Mouse (Mus musculus) limb, embryonic 10.5 days (tissue): ENCODE measurements around the gene Gm6217. TPM values are rescaled to one million over a fixed set of nuclear protein-coding genes. Genes with fewer than 3 reads are reported as not detected.
"Not testable (repeated sequence)": the region's sequence is repeated elsewhere in the genome, so short reads cannot be mapped to it uniquely, and the experiment has no call there.

Experiments
- DNase-seq: peaks from one replicate; pipeline ENCODE4 v3.0.0-alpha.2; 2017; ENCODE audit warnings: low spot score
- H3K27ac ChIP-seq: fragments of 300-500 bp; sonication (generic); 2 replicates; pipeline ENCODE4 v1.5.1; 2016; ENCODE audit warnings: mild to moderate bottlenecking
- H3K27me3 ChIP-seq: fragments of 300-500 bp; sonication (generic); 2 replicates; pipeline ENCODE4 v1.6.1; 2016; ENCODE audit warnings: low read depth, mild to moderate bottlenecking; ENCODE audit not compliant: poor library complexity, severe bottlenecking
- H3K36me3 ChIP-seq: fragments of 300-500 bp; sonication (generic); 2 replicates; pipeline ENCODE4 v1.6.1; 2016; ENCODE audit warnings: mild to moderate bottlenecking, moderate library complexity
- H3K4me1 ChIP-seq: fragments of 300-500 bp; sonication (generic); 2 replicates; pipeline ENCODE4 v1.6.1; 2016
- H3K4me3 ChIP-seq: fragments of 300-500 bp; sonication (generic); 2 replicates; pipeline ENCODE4 v1.5.1; 2016; ENCODE audit warnings: mild to moderate bottlenecking, moderate library complexity
- H3K9me3 ChIP-seq: fragments of 300-500 bp; sonication (generic); replicated peaks from 2 replicates; pipeline ENCODE4 v1.6.1; 2016; ENCODE audit warnings: mild to moderate bottlenecking
- WGBS: fragments of 180-500 bp; shearing (Covaris S2); methylation state at CpG from one replicate; pipeline ENCODE4 v1.1.7; 2016; 5-methylcytosine and 5-hydroxymethylcytosine counted together
- polyA plus RNA-seq: library from polyadenylated mRNA; unstranded; fragments of >200 nt; fragmentation: Nextera tagmentation; extraction: Ambion mirVana; gene quantifications from 2 replicates; pipeline ENCODE4 v1.2.1, GENCODE M21; 2016

Gene Gm6217
- not detected in 2 replicates for polyA plus RNA-seq

DNA sequence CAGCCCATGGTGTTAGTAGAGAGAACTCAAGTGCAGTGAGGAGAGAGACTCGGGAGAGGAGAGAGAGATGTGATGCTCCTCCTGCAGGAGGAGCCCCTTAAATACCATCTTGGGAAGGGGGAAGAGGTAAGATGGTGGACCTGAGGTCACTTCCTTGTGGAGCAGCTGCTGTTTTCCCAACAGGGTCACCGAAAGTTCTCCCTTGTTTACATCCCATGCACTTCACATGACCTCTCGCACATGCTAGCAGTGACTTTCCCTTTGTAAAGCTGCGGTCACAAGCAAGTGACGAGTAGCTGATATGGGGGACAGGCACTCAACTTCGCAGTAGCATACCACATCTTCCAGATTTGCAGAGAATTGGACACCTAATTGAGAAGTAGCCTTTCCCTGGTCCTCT lies at the start of gene Gm6217:
Gene Gm6217 (minus strand): TSS at position 74 of the 400 bp plus-strand sequence.
- no CpG with 5 or more reads among the region's 6 CpGs for WGBS
- not testable (repeated sequence) for H3K27me3 ChIP-seq, H3K4me3 ChIP-seq, DNase-seq, H3K4me1 ChIP-seq, H3K27ac ChIP-seq, H3K9me3 ChIP-seq, H3K36me3 ChIP-seq

DNA sequence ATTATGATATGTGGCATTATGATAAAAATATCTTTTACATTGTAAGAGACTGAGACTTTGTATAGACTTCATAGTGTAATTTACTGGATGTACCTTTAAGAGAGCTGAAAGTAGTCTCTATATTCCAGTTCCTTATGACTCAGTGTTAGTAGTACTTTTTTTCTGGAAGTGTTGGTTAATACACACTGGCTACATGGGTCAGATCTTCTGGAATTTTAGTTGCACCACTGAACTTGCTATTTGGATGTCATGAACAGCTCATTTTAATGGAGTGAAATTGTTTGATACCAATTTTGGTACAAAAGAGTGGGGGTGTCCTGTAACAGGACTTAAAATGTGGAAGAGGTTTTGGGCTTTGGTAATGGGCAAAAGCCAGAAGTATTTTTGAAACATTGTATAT lies 46.6 kb upstream of the Gm6217 start:
- Histone ChIP-seq H3K27ac (no peak overlapping the region), H3K9me3 (no peaks in the 10 kb centered on the region), H3K36me3 (no peaks in the 10 kb centered on the region), H3K4me3 (no peak overlapping the region), H3K27me3 (no peaks in the 10 kb centered on the region), H3K4me1 (no peaks in the 10 kb centered on the region)
- no peak for DNase-seq

DNA sequence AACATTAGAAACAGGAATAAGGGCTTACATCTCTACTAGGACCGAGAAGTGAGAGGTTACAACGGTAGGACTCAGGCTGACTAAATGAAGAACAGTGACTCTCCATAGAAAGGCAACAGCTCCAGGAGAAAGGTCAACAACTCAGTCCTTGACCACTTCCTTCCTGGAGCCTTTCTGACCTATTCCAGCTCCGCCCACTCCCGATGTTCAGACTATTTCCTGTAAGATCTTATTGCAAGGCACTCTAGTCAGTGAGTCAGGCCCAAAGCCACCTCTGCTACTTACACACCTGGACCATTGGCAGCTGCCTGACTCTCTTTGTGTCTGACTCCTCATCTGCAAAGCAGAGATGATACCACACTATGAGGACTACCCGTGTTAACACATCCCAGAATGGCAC lies 44.6 kb upstream of the Gm6217 start:
- DNase-seq, result no peak
- Histone ChIP-seq H3K27me3 (no peaks in the 10 kb centered on the region), H3K9me3 (no peaks in the 10 kb centered on the region), H3K4me3 (no peak overlapping the region), H3K27ac (no peak overlapping the region), H3K4me1 (no peaks in the 10 kb centered on the region), H3K36me3 (no peaks in the 10 kb centered on the region)
- WGBS, result 79% methylated on average over 5 of the region's 5 CpGs

DNA sequence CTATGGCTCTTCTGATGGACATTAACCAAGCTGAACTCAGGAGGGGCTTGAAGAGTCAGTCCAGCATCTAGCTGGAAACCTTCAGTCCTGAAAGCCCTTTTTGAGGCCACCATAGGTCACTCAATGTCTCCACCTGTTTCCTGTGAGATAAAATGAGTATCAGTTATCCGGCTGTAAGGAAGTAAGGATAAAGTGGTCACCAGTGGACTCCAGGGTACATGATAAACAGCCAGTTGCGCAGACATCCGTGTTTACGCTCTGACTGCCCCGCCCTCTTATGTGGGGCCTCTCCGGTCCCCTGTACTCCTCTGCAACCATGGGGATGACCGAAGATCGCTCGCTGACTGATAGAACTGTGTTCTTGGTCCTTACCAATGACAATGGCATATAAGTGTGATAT lies 43.1 kb upstream of the Gm6217 start:
- Histone ChIP-seq H3K27me3 (no peaks in the 10 kb centered on the region), H3K27ac (no peak overlapping the region), H3K4me1 (no peaks in the 10 kb centered on the region), H3K9me3 (no peaks in the 10 kb centered on the region), H3K4me3 (no peak overlapping the region), H3K36me3 (no peaks in the 10 kb centered on the region)
- 88% methylated on average over 9 of the region's 9 CpGs for WGBS
- no peak for DNase-seq

DNA sequence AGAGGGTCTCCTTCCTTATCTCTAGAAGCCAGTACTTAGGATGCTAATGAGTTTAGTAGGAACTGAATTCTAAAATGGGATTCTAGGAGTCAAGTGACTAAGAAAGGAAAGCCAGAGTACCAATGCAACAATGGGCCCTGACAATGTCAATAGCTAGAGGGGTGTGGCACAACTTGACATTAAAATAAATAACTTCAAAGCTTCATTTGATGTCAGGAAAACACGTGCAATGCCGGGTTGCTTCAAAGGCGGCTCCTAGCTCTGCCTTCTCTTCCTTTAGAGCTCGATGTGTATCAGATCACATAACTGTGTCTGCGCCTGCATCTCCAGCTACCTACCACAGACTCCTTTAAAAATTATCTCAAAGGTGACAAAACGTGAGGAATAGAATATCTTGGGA lies 42.7 kb upstream of the Gm6217 start:
- H3K9me3 ChIP-seq, result no peaks in the 10 kb centered on the region
- no peak overlapping the region for H3K4me3 ChIP-seq
- no peaks in the 10 kb centered on the region for H3K36me3 ChIP-seq
- no peaks in the 10 kb centered on the region for H3K27me3 ChIP-seq
- no peaks in the 10 kb centered on the region for H3K4me1 ChIP-seq
- DNase-seq, result no peak
- no peak overlapping the region for H3K27ac ChIP-seq
- 74% methylated on average over 6 of the region's 6 CpGs for WGBS

DNA sequence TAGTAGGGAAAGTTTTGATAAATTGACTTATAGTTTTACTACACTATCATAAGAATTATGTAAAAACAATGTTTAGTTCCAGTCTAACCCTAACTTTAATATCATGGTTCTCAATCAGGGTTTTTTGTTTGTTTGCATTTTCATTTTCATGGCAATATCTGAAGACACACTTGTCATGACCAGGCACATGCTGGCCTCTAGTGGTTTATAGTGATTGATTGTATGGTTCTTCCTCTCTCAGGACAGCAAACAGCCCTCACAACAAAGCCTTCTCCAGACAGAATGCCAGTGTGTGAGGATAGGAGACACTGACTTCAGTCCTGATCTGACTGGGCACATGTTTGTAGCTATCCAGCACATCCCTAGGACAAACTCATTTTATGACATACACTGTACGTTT lies 42.0 kb upstream of the Gm6217 start:
- Histone ChIP-seq H3K9me3 (no peaks in the 10 kb centered on the region), H3K4me1 (no peaks in the 10 kb centered on the region), H3K27ac (no peak overlapping the region), H3K36me3 (no peaks in the 10 kb centered on the region), H3K4me3 (no peak overlapping the region), H3K27me3 (no peaks in the 10 kb centered on the region)
- no peak for DNase-seq
- WGBS, result 88% methylated on average over 1 of the region's 1 CpGs

DNA sequence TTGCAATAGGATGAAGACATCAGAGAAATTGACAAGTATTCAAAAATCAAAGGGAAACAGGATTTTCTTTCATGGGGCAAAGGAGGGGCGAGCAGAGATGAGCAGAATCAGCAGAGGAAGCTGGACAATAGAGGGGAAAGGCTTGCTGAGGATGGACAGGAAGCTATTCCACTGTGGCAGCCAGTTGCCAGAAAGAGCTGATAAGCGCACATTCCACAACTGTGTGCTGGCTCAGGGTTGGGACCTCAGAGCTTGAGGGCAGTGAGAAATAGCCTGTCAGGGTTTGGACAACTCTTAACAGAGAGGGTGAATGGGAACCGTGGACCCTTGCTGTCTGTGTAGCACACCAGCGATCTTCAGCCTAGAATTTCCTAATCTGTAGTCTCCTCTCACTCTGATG lies 40.8 kb upstream of the Gm6217 start:
- Histone ChIP-seq H3K27me3 (no peaks in the 10 kb centered on the region), H3K4me1 (no peaks in the 10 kb centered on the region), H3K36me3 (no peaks in the 10 kb centered on the region), H3K9me3 (no peaks in the 10 kb centered on the region), H3K4me3 (no peak overlapping the region), H3K27ac (no peak overlapping the region)
- DNase-seq, result no peak
- 58% methylated on average over 4 of the region's 4 CpGs for WGBS

DNA sequence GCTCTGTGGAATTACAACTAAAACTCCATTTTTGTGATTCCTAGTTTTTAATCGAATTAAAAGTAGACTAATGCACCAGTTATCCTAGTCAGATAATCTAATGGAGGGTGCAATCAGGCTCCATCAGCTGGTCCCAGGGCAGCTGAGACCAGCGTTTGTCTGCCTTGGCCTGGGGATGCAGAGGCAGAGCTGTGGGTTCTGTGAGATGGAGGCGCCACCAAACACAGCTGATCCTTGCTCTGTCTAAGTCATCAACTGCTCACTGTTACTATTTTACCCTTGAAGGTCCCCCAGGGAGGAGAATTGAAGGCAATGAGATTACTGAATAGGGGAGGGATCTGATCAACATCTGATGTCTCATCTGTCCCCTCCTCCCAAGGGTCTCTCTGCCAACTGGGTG lies 35.2 kb upstream of the Gm6217 start:
- WGBS, result 81% methylated on average over 3 of the region's 3 CpGs
- no peak for DNase-seq
- Histone ChIP-seq H3K4me1 (no peaks in the 10 kb centered on the region), H3K4me3 (no peak overlapping the region), H3K27ac (no peak overlapping the region), H3K9me3 (no peaks in the 10 kb centered on the region), H3K36me3 (no peaks in the 10 kb centered on the region), H3K27me3 (no peaks in the 10 kb centered on the region)

DNA sequence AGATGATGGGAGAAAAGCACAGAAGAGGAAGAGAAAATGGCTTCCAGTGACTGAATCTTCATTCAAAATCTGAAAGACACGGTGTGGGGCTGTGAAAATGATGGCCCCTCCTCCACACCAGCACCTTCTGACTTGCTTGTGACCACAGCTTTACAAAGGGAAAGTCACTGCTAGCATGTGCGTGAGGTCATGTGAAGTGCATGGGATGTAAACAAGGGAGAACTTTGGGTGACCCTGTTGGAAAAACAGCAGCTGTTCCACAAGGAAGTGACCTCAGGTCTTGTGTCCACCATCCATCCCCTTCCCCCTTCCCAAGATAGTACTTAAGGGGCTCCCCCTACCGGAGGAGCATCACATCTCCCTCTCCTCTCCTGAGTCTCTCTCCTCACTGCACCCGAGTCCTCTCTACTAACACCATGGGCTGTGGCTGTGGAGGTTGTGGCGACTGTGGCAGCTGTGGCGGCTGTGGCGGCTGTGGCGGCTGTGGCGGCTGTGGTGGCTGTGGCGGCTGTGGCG lies 28.7 kb upstream of the Gm6217 start, which contains the start of gene Gm47955:
Gene Gm47955 (plus strand): TSS at position 417 of the 516 bp plus-strand sequence.
- WGBS, result 95% methylated on average over 11 of the region's 11 CpGs
- DNase-seq, result no peak
- H3K36me3 ChIP-seq, result no peaks in the 10 kb centered on the region
- no peaks in the 10 kb centered on the region for H3K27me3 ChIP-seq
- H3K4me1 ChIP-seq, result no peaks in the 10 kb centered on the region
- no peak within 1 kb of the TSS for H3K27ac ChIP-seq
- H3K4me3 ChIP-seq, result no peak within 1 kb of the TSS
- no peaks in the 10 kb centered on the region; the same call in 1 of the 2 replicates for H3K9me3 ChIP-seq

DNA sequence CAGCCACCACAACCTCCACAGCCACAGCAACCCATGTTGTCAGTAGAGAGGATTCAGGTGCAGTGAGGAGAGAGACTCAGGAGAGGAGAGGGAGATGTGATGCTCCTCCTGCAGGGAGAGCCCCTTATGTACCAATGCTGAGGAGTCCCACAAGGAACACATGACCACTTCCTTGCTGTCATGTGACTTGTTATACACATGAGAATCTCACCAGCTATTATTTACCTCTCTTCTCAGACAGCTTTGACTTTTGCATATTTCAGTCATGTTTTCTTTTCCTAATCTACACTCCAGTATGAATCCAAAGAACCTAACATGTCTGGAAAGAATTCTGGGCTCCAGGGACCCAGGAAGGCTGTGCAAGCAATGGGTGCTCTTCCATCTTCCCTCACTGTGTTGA lies 24.7 kb upstream of the Gm6217 start, which contains the start of gene Gm7544:
Gene Gm7544 (minus strand): TSS at position 101 of the 400 bp plus-strand sequence.
- not testable (repeated sequence) for H3K36me3 ChIP-seq, H3K9me3 ChIP-seq, H3K4me3 ChIP-seq, DNase-seq, H3K27ac ChIP-seq, H3K27me3 ChIP-seq, H3K4me1 ChIP-seq

DNA sequence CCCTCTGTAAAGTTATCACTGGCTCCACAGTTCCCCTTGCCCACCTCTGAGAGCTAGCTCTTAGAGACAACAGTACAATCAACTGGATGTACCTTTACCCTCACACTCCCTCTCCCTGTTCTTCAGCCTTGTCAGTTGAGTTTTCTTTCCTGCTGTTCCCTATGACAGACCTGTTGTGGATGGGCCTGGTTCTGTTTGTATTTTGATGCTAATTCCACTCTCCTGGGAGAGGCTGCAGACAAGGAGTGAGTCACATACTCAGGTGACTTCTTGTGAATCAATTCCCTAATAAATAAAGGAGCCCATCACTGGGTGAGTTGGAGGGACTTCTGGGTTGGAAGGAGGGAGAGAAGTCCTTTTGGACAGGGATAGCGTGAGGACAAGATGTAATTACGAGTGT lies 17.4 kb upstream of the Gm6217 start:
- no peak overlapping the region for H3K4me3 ChIP-seq
- H3K27ac ChIP-seq, result no peak overlapping the region
- no peak for DNase-seq
- WGBS, result 86% methylated on average over 2 of the region's 2 CpGs
- H3K4me1 ChIP-seq, result no peaks in the 10 kb centered on the region
- no peaks in the 10 kb centered on the region for H3K36me3 ChIP-seq
- no peaks in the 10 kb centered on the region for H3K27me3 ChIP-seq
- no peaks in the 10 kb centered on the region for H3K9me3 ChIP-seq

DNA sequence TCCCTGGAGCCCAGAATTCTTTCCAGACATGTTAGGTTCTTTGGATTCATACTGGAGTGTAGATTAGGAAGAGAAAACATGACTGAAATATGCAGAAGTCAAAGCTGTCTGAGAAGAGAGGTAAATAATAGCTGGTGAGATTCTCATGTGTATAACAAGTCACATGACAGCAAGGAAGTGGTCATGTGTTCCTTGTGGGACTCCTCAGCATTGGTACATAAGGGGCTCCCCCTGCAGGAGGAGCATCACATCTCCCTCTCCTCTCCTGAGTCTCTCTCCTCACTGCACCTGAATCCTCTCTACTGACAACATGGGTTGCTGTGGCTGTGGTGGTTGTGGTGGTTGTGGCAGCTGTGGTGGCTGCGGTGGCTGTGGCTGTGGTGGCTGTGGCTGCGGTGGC lies 14.8 kb upstream of the Gm6217 start:
- H3K4me1 ChIP-seq, H3K27ac ChIP-seq, H3K27me3 ChIP-seq, DNase-seq, H3K9me3 ChIP-seq, H3K4me3 ChIP-seq, H3K36me3 ChIP-seq: not testable (repeated sequence)
- 100% methylated on average over 2 of the region's 2 CpGs for WGBS

DNA sequence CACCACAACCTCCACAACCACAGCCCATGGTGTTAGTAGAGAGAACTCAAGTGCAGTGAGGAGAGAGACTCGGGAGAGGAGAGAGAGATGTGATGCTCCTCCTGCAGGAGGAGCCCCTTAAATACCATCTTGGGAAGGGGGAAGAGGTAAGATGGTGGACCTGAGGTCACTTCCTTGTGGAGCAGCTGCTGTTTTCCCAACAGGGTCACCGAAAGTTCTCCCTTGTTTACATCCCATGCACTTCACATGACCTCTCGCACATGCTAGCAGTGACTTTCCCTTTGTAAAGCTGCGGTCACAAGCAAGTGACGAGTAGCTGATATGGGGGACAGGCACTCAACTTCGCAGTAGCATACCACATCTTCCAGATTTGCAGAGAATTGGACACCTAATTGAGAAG lies 12.1 kb upstream of the Gm6217 start, which contains the start of gene A030003K21Rik:
Gene A030003K21Rik (minus strand): TSS at position 94 of the 400 bp plus-strand sequence.
- no CpG with 5 or more reads among the region's 6 CpGs for WGBS
- not testable (repeated sequence) for H3K36me3 ChIP-seq, H3K4me1 ChIP-seq, H3K9me3 ChIP-seq, H3K27me3 ChIP-seq, DNase-seq, H3K4me3 ChIP-seq, H3K27ac ChIP-seq

DNA sequence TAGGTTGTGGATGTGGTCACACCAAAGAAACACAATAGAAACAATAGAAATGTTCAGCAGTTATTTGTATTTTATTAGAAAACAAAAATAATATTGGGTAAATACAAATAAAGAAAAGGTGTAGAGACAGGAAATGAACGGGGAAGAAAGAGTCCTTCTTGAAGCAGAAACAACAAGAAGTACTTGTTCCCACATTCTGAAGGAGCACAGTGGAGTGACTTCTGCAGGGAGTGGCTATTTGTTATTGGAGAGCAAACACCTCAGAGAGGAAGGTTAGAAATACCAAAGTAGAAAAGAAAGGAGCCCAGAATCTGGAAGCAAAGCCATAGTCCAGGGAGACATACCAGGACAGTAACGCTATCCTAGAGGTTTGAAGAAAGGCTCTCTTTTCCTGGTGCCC lies 11.3 kb upstream of the Gm6217 start:
- 99% methylated on average over 2 of the region's 2 CpGs for WGBS
- H3K36me3 ChIP-seq, H3K27me3 ChIP-seq, H3K4me1 ChIP-seq, DNase-seq, H3K27ac ChIP-seq, H3K4me3 ChIP-seq, H3K9me3 ChIP-seq: not testable (repeated sequence)
